Mouse (Mus musculus): ENCODE data around the gene Ddx24. TPM values are rescaled to one million over a fixed set of nuclear protein-coding genes. Genes with fewer than 3 reads are reported as not detected.
A peak's percentile ranks its signal among the peaks of the same experiment; 100 is the strongest.

Gene Ddx24
- polyA plus RNA-seq, 1 experiment from 2014 or later: 111 TPM

DNA sequence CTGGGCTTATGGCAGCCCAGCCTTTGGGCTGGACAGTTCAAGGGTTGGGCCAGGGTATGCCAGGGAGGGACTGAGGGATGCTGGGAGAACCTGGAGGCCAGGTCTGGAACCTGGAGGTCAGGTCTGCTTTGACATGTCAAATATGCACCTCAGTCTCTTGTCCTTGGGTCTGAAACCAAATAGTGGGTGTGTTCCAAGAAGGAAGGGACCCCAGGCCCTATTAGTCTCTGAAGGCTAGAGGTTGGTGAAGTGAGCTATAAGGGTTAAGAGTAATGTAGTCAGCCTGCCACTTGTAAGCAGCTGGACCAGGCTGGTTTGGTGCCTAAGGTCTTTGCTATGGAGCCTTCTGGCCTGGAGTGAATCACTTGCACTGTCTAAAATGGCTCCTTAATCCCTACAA lies 9.2 kb upstream of the Ddx24 start:
- H3K9me3 ChIP-seq (ENCODE audit: control insufficient read depth, low read length): no peaks in the 10 kb centered on the region
- no peak overlapping the region for H3K9ac ChIP-seq (ENCODE audit: low read length)
- H3K27me3 ChIP-seq (ENCODE audit: control insufficient read depth, insufficient read depth, low read length): no peaks in the 10 kb centered on the region
- H3K4me2 ChIP-seq (ENCODE audit: low read depth): no peak overlapping the region
- no peak overlapping the region for H3K27ac ChIP-seq (ENCODE audit: low read depth, low read length)
- no peaks in the 10 kb centered on the region for H3K36me3 ChIP-seq (ENCODE audit: control insufficient read depth, insufficient read depth, low read length)
- H3K4me1 ChIP-seq (ENCODE audit: control insufficient read depth, insufficient read depth, low read length): no peaks in the 10 kb centered on the region
- H3K4me3 ChIP-seq (ENCODE audit: low read depth, low read length): no peak overlapping the region
- DNase-seq (ENCODE audit: low spot score) (no peak), ATAC-seq (ENCODE audit: insufficient read depth, low FRiP score, low TSS enrichment) (no peak)

GRCm38 (mm10) chr12:103433986-103434731 lies 8.5 kb upstream of the Ddx24 start, which contains the start of gene Ifi27:
Gene Ifi27, plus strand, starts transcription at chr12:103434211.
- DNase-seq (ENCODE audit: low spot score) (no peak), ATAC-seq (ENCODE audit: insufficient read depth, low FRiP score, low TSS enrichment) (no peak)
- Histone ChIP-seq H3K9me3 (ENCODE audit: control insufficient read depth, low read length) (no peaks in the 10 kb centered on the region), H3K4me2 (ENCODE audit: low read depth) (no peak within 1 kb of the TSS), H3K27ac (ENCODE audit: low read depth, low read length) (no peak within 1 kb of the TSS), H3K27me3 (ENCODE audit: control insufficient read depth, insufficient read depth, low read length) (no peaks in the 10 kb centered on the region), H3K9ac (ENCODE audit: low read length) (no peak within 1 kb of the TSS), H3K4me3 (ENCODE audit: low read depth, low read length) (no peak within 1 kb of the TSS), H3K36me3 (ENCODE audit: control insufficient read depth, insufficient read depth, low read length) (no peaks in the 10 kb centered on the region), H3K4me1 (ENCODE audit: control insufficient read depth, insufficient read depth, low read length) (no peaks in the 10 kb centered on the region)
- WGBS: 81% methylated on average over 8 of the region's 8 CpGs

- H3K4me3 ChIP-seq (ENCODE audit: low read depth, low read length): no peak overlapping the region
- H3K4me1 ChIP-seq (ENCODE audit: control insufficient read depth, insufficient read depth, low read length): no peaks in the 10 kb centered on the region
- H3K27ac ChIP-seq (ENCODE audit: low read depth, low read length): no peak overlapping the region
- H3K9me3 ChIP-seq (ENCODE audit: control insufficient read depth, low read length): no peaks in the 10 kb centered on the region
- H3K4me2 ChIP-seq (ENCODE audit: low read depth): no peak overlapping the region
- DNase-seq (ENCODE audit: low spot score): no peak
- 92% methylated on average over 2 of the region's 2 CpGs for WGBS
- no peaks in the 10 kb centered on the region for H3K27me3 ChIP-seq (ENCODE audit: control insufficient read depth, insufficient read depth, low read length)
- H3K9ac ChIP-seq (ENCODE audit: low read length): no peak overlapping the region
- H3K36me3 ChIP-seq (ENCODE audit: control insufficient read depth, insufficient read depth, low read length): no peaks in the 10 kb centered on the region
- no peak for ATAC-seq (ENCODE audit: insufficient read depth, low FRiP score, low TSS enrichment)
These were observed 7.8 kb upstream of the Ddx24 start for GRCm38 (mm10) chr12:103433430-103433829.

DNA sequence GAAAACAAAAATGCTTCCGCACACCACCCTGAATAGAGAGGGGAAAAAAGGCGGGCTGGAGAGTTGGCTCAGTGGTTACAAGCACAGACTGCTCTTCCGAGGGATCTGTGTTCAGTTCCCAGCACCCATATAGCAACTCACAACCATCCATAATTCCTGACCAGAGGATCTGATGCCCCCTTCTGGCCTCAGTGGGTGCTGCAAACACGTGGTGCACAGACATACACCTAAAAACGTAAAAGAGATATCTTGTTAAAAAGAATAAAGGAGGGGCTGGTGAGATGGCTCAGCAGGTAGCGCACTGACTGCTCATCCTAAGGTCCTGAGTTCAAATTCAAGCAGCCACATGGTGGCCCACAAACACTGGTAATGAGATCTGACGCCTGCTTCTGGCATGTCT lies 1.1 kb upstream of the Ddx24 start:
- Histone ChIP-seq H3K9ac (ENCODE audit: low read length) (no peak overlapping the region), H3K4me3 (ENCODE audit: low read depth, low read length) (no peak overlapping the region), H3K4me1 (ENCODE audit: control insufficient read depth, insufficient read depth, low read length) (peaks cover 10% of the 10 kb centered on the region; the same call in 1 of the 2 replicates), H3K27ac (ENCODE audit: low read depth, low read length) (no peak overlapping the region), H3K27me3 (ENCODE audit: control insufficient read depth, insufficient read depth, low read length) (no peaks in the 10 kb centered on the region), H3K4me2 (ENCODE audit: low read depth) (no peak overlapping the region), H3K9me3 (ENCODE audit: control insufficient read depth, low read length) (no peaks in the 10 kb centered on the region; the same call in 1 of the 2 replicates), H3K36me3 (ENCODE audit: control insufficient read depth, insufficient read depth, low read length) (no peaks in the 10 kb centered on the region)
- no peak for DNase-seq (ENCODE audit: low spot score)
- ATAC-seq (ENCODE audit: insufficient read depth, low FRiP score, low TSS enrichment): no peak
- 91% methylated on average over 7 of the region's 7 CpGs for WGBS

- H3K9me3 ChIP-seq (ENCODE audit: control insufficient read depth, low read length): no peaks in the 10 kb centered on the region; the same call in 1 of the 2 replicates
- peak overlapping the region; percentile 88 for H3K4me2 ChIP-seq (ENCODE audit: low read depth)
- H3K9ac ChIP-seq (ENCODE audit: low read length): peak overlapping the region; percentile 76
- H3K36me3 ChIP-seq (ENCODE audit: control insufficient read depth, insufficient read depth, low read length): no peaks in the 10 kb centered on the region
- WGBS: 11% methylated on average over 33 of the region's 33 CpGs
- 0 out of 2 replicates have a peak overlapping the region, but pooled peaks have one; percentile 27 for H3K27ac ChIP-seq (ENCODE audit: low read depth, low read length)
- H3K4me3 ChIP-seq (ENCODE audit: low read depth, low read length): peak overlapping the region; percentile 91
- ATAC-seq (ENCODE audit: insufficient read depth, low FRiP score, low TSS enrichment): peak; percentile 41; the same call in 1 of the 2 replicates
- H3K27me3 ChIP-seq (ENCODE audit: control insufficient read depth, insufficient read depth, low read length): no peaks in the 10 kb centered on the region
- peaks cover 10% of the 10 kb centered on the region; the same call in 1 of the 2 replicates for H3K4me1 ChIP-seq (ENCODE audit: control insufficient read depth, insufficient read depth, low read length)
- DNase-seq (ENCODE audit: low spot score): no peak
These were observed 458 bp downstream of the Ddx24 start for GRCm38 (mm10) chr12:103425016-103425728.

- H3K27me3 ChIP-seq (ENCODE audit: control insufficient read depth, insufficient read depth, low read length): no peaks in the 10 kb centered on the region
- H3K4me3 ChIP-seq (ENCODE audit: low read depth, low read length): no peak overlapping the region
- H3K4me1 ChIP-seq (ENCODE audit: control insufficient read depth, insufficient read depth, low read length): no peaks in the 10 kb centered on the region
- no peak for ATAC-seq (ENCODE audit: insufficient read depth, low FRiP score, low TSS enrichment)
- H3K9ac ChIP-seq (ENCODE audit: low read length): no peak overlapping the region
- H3K4me2 ChIP-seq (ENCODE audit: low read depth): no peak overlapping the region
- H3K36me3 ChIP-seq (ENCODE audit: control insufficient read depth, insufficient read depth, low read length): peaks cover 6% of the 10 kb centered on the region
- no peak overlapping the region for H3K27ac ChIP-seq (ENCODE audit: low read depth, low read length)
- WGBS: 96% methylated on average over 10 of the region's 10 CpGs
- DNase-seq (ENCODE audit: low spot score): no peak
- no peaks in the 10 kb centered on the region for H3K9me3 ChIP-seq (ENCODE audit: control insufficient read depth, low read length)
These were observed 17.5 kb downstream of the Ddx24 start for GRCm38 (mm10) chr12:103408144-103408543.

- Histone ChIP-seq H3K9ac (ENCODE audit: low read length) (no peak within 1 kb of the TSS), H3K36me3 (ENCODE audit: control insufficient read depth, insufficient read depth, low read length) (peaks cover 5% of the 10 kb centered on the region; the same call in 1 of the 2 replicates), H3K4me2 (ENCODE audit: low read depth) (no peak within 1 kb of the TSS), H3K9me3 (ENCODE audit: control insufficient read depth, low read length) (no peaks in the 10 kb centered on the region), H3K27me3 (ENCODE audit: control insufficient read depth, insufficient read depth, low read length) (no peaks in the 10 kb centered on the region), H3K4me1 (ENCODE audit: control insufficient read depth, insufficient read depth, low read length) (no peaks in the 10 kb centered on the region), H3K27ac (ENCODE audit: low read depth, low read length) (no peak within 1 kb of the TSS), H3K4me3 (ENCODE audit: low read depth, low read length) (no peak within 1 kb of the TSS)
- WGBS: 95% methylated on average over 4 of the region's 4 CpGs
- DNase-seq (ENCODE audit: low spot score) (no peak), ATAC-seq (ENCODE audit: insufficient read depth, low FRiP score, low TSS enrichment) (no peak)
These were observed 17.9 kb downstream of the Ddx24 start, which contains the start of gene 9330161L09Rik for GRCm38 (mm10) chr12:103407720-103408119. Gene 9330161L09Rik, minus strand, starts transcription at chr12:103407820.

DNA sequence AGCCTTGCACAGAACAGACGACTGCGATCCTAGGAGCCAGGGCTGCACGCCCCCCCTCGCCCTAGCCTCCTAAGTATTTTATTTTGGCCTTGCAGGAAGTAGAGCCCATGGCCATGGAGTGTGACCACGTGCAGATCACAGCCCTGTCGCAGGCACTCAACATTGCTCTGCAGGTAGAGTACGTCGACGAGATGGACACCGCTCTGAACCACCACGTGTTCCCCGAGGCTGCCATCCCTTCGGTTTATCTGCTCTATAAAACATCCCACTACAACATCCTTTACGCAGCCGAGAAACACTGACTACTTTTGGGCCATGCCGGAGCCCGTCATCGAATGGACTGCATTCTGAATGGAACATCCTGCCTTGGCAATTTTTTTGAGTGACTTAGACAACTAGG lies 21.5 kb downstream of the Ddx24 start:
- no peak for DNase-seq (ENCODE audit: low spot score)
- WGBS: 86% methylated on average over 18 of the region's 18 CpGs
- no peak for ATAC-seq (ENCODE audit: insufficient read depth, low FRiP score, low TSS enrichment)
- Histone ChIP-seq H3K36me3 (ENCODE audit: control insufficient read depth, insufficient read depth, low read length) (peaks cover 4% of the 10 kb centered on the region; the same call in 1 of the 2 replicates), H3K4me2 (ENCODE audit: low read depth) (no peak overlapping the region), H3K4me1 (ENCODE audit: control insufficient read depth, insufficient read depth, low read length) (no peaks in the 10 kb centered on the region), H3K9me3 (ENCODE audit: control insufficient read depth, low read length) (no peaks in the 10 kb centered on the region), H3K9ac (ENCODE audit: low read length) (no peak overlapping the region), H3K27ac (ENCODE audit: low read depth, low read length) (no peak overlapping the region), H3K4me3 (ENCODE audit: low read depth, low read length) (no peak overlapping the region), H3K27me3 (ENCODE audit: control insufficient read depth, insufficient read depth, low read length) (no peaks in the 10 kb centered on the region)
